Mouse (Mus musculus) limb, embryonic 14.5 days (tissue): ENCODE data around the gene Cmpk2. TPM values are rescaled to one million over a fixed set of nuclear protein-coding genes. Genes with fewer than 3 reads are reported as not detected.

ENCODE experiments used
- ATAC-seq: fragments of 200-750 bp; cut with Nextera tagmentation; 2 replicates; pipeline ENCODE4 v1.8.0; 2017; ENCODE audit warnings: low read depth, moderate number of reproducible peaks, moderate TSS enrichment; ENCODE audit not compliant: low FRiP score
- DNase-seq: peaks from one replicate; pipeline ENCODE4 v3.0.0-alpha.2; 2015; ENCODE audit warnings: low spot score
- H3K27ac ChIP-seq: fragments of 300-500 bp; sonication (generic); replicated peaks from 2 replicates; pipeline ENCODE4 v1.5.1; 2014; ENCODE audit warnings: low read depth, mild to moderate bottlenecking, low read length, moderate library complexity, mixed read lengths
- H3K27me3 ChIP-seq: fragments of 300-500 bp; sonication (generic); 2 replicates; pipeline ENCODE4 v1.6.1; 2014; ENCODE audit warnings: low read length, mixed read lengths; ENCODE audit not compliant: control insufficient read depth, insufficient read depth
- H3K36me3 ChIP-seq: fragments of 300-500 bp; sonication (generic); 2 replicates; pipeline ENCODE4 v1.6.1; 2014; ENCODE audit warnings: mild to moderate bottlenecking, low read length, moderate library complexity, mixed read lengths; ENCODE audit not compliant: control insufficient read depth, insufficient read depth
- H3K4me1 ChIP-seq: fragments of 300-500 bp; sonication (generic); 2 replicates; pipeline ENCODE4 v1.6.1; 2014; ENCODE audit warnings: antibody characterized with exemption, low read length, mixed read lengths; ENCODE audit not compliant: control insufficient read depth, insufficient read depth
- H3K4me2 ChIP-seq: fragments of 300-500 bp; sonication (generic); replicated peaks from 2 replicates; pipeline ENCODE4 v1.6.1; 2014; ENCODE audit warnings: low read depth, mild to moderate bottlenecking, low read length, moderate library complexity; ENCODE audit not compliant: severe bottlenecking
- H3K4me3 ChIP-seq: fragments of 300-500 bp; sonication (generic); replicated peaks from 2 replicates; pipeline ENCODE4 v1.5.1; 2014; ENCODE audit warnings: low read length
- H3K9ac ChIP-seq: fragments of 300-500 bp; sonication (generic); 2 replicates; pipeline ENCODE4 v1.6.1; 2014; ENCODE audit warnings: mild to moderate bottlenecking, low read depth, low read length, moderate library complexity; ENCODE audit not compliant: severe bottlenecking
- H3K9me3 ChIP-seq: fragments of 300-500 bp; sonication (generic); 2 replicates; pipeline ENCODE4 v1.6.1; 2016; ENCODE audit warnings: low read length; ENCODE audit not compliant: control insufficient read depth
- POLR2A ChIP-seq: fragments of 200-500 bp; IDR thresholded peaks from 2 replicates; pipeline ENCODE4 v1.8.0; 2012; ENCODE audit warnings: inconsistent platforms, mild to moderate bottlenecking, moderate library complexity, borderline replicate concordance; ENCODE audit not compliant: insufficient read depth, insufficient read length; ENCODE audit errors: extremely low read depth
- WGBS: fragments of 180-500 bp; shearing (Covaris S2); extraction: QIAGEN DNeasy Blood & Tissue Kit; methylation state at CpG from one replicate; pipeline ENCODE4 v1.1.7; 2014; 5-methylcytosine and 5-hydroxymethylcytosine counted together
- polyA plus RNA-seq, 2 experiments: library from polyadenylated mRNA; depleted of rRNA in 1 of 2; stranded (reverse) in 1 of 2; unstranded in 1 of 2; fragments of >200 nt; fragmentation: Nextera tagmentation in 1 of 2; extraction: Ambion mirVana in 1 of 2; gene quantifications; 2 replicates each; pipeline versions ENCODE4 v1.2.1 to v1.2.3; 2012 to 2014

The Cmpk2 gene
- polyA plus RNA-seq, 2 experiments: 4.0 to 7.2 TPM

DNA sequence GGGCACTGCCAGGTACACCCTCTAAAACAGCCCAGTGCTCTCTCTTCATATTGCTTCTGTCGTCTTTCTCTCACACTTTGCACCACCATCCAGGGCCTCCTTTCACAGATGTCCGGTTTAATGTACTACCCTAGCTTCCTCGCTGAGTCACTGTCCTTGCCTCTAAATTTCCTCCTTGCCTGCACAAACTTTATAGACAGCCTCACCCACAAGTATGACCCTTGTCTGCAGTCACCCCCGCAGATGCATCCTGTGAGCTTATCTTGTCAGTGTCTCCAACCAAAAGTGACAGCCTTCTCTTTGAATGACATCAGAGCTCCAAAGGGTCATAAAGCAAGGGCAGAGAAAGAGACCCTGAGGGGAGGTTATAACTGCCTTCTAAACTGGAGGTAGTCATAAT lies 16.1 kb upstream of the Cmpk2 start:
- ATAC-seq (no peak), DNase-seq (no peak)
- H3K27ac ChIP-seq: no peak overlapping the region
- no peaks in the 10 kb centered on the region for H3K9me3 ChIP-seq
- no peaks in the 10 kb centered on the region for H3K27me3 ChIP-seq
- H3K4me2 ChIP-seq: no peak overlapping the region
- 59% methylated on average over 4 of the region's 4 CpGs for WGBS
- peaks cover 14% of the 10 kb centered on the region; the same call in 1 of the 2 replicates for H3K4me1 ChIP-seq
- H3K36me3 ChIP-seq: no peaks in the 10 kb centered on the region
- no peak overlapping the region for H3K4me3 ChIP-seq
- no peak for TF ChIP-seq POLR2A
- no peak overlapping the region for H3K9ac ChIP-seq

- no peak for DNase-seq
- H3K27me3 ChIP-seq: no peaks in the 10 kb centered on the region
- no peak overlapping the region for H3K4me2 ChIP-seq
- TF ChIP-seq POLR2A: no peak
- H3K36me3 ChIP-seq: no peaks in the 10 kb centered on the region
- H3K27ac ChIP-seq: no peak overlapping the region
- no peak overlapping the region for H3K4me3 ChIP-seq
- no peak overlapping the region for H3K9ac ChIP-seq
- H3K4me1 ChIP-seq: peaks cover 14% of the 10 kb centered on the region; the same call in 1 of the 2 replicates
- WGBS: 40% methylated on average over 5 of the region's 5 CpGs
- no peak for ATAC-seq
- H3K9me3 ChIP-seq: no peaks in the 10 kb centered on the region
Observed at GRCm38 (mm10) chr12:26454682-26455081, 14.3 kb upstream of the Cmpk2 start.

DNA sequence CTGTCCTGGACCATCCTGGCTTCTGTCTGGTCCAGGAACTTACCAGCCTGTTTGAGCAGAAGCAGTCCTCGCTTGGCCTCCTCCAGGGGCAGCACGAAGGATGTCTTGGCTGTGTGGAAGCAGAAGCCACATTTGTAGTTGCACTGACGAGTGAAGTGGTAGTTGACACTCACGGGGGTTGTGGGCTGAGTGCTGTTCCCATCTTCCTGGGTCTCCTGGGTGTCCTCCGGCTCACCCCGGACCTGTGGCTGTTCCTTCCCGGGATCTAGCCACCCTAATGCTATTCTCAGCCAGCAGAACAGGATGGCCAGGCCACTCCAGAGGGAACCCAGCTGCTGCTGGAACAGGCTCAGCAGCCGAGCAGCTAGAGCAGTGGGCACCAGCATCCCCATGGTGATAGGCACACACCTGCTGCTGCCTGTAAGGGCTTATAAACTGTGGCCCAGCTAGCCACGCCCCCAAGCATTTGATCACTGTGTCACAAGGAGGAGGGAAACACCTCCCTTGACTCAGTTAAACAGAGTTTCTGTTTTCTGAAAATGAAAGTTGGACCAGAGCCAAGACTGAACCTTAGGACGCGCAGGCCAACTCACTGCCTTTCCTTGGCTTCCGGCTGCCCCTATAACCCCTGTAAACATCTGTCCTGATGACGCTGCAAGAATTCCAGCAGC lies 12.8 kb upstream of the Cmpk2 start, which contains the start of gene Rsad2:
TSS of gene Rsad2 (minus strand) at position 425 of the 671 bp plus-strand sequence.
- H3K4me2 ChIP-seq: no peak within 1 kb of the TSS; the same call in 1 of the 2 replicates
- H3K4me3 ChIP-seq: no peak within 1 kb of the TSS

GRCm38 (mm10) chr12:26460091-26460490 lies 8.9 kb upstream of the Cmpk2 start:
- ATAC-seq (no peak), DNase-seq (no peak)
- no peak overlapping the region for H3K4me3 ChIP-seq
- H3K27ac ChIP-seq: no peak overlapping the region
- TF ChIP-seq POLR2A: no peak
- H3K4me2 ChIP-seq: no peak overlapping the region
- H3K9ac ChIP-seq: no peak overlapping the region
- H3K27me3 ChIP-seq: no peaks in the 10 kb centered on the region
- H3K36me3 ChIP-seq: no peaks in the 10 kb centered on the region
- peaks cover 11% of the 10 kb centered on the region; the same call in 1 of the 2 replicates for H3K4me1 ChIP-seq
- no peaks in the 10 kb centered on the region for H3K9me3 ChIP-seq
- WGBS: 51% methylated on average over 2 of the region's 2 CpGs

More for the DNA sequence above, 12.8 kb upstream of the Cmpk2 start, which contains the start of gene Rsad2:
- Histone ChIP-seq H3K9ac (no peak within 1 kb of the TSS), H3K9me3 (no peaks in the 10 kb centered on the region), H3K36me3 (no peaks in the 10 kb centered on the region), H3K27ac (no peak within 1 kb of the TSS), H3K4me1 (peaks cover 14% of the 10 kb centered on the region; the same call in 1 of the 2 replicates), H3K27me3 (no peaks in the 10 kb centered on the region)
- WGBS: 34% methylated on average over 13 of the region's 13 CpGs
- TF ChIP-seq POLR2A: no peak
- ATAC-seq: peak; percentile 88
- peak; percentile 82 for DNase-seq

DNA sequence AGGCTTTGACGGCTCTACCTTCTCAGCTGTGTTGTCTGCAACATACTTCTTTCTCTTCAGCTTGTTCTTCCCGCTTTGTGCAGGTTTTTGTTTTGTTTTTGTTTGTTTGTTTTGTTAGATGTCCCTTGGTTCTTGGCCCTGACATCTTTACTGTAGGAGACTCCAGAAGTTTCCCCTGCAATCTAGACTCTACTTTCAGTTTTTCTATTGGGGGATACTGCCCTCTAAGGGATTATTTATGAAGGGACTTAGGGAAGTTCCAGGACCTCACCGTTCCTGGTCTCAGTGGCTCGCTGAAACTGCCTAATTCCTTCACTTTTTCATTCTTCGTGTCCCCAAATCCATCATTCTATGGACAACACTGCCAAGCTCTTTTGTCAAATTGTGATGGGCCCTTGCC lies 3.4 kb upstream of the Cmpk2 start:
- WGBS: 66% methylated on average over 5 of the region's 5 CpGs
- H3K4me3 ChIP-seq: no peak overlapping the region
- no peak for DNase-seq

More for the DNA sequence above, 3.4 kb upstream of the Cmpk2 start:
- Histone ChIP-seq H3K4me2 (no peak overlapping the region), H3K27me3 (no peaks in the 10 kb centered on the region), H3K4me1 (peaks cover 5% of the 10 kb centered on the region; the same call in 1 of the 2 replicates), H3K36me3 (no peaks in the 10 kb centered on the region), H3K9me3 (no peaks in the 10 kb centered on the region), H3K27ac (no peak overlapping the region), H3K9ac (no peak overlapping the region)
- TF ChIP-seq POLR2A: no peak
- no peak for ATAC-seq
